Mouse (Mus musculus) CH12.LX (cell line): ENCODE results near the gene Ccdc47. TPM values are rescaled to one million over a fixed set of nuclear protein-coding genes. Genes with fewer than 3 reads are reported as not detected.
A peak's percentile ranks its signal among the peaks of the same experiment; 100 is the strongest.

Source experiments
- DNase-seq: peaks from one replicate; pipeline ENCODE4 v3.0.0-alpha.2; 2013; ENCODE audit errors: extremely low read depth
- H3K27ac ChIP-seq: 2 replicates; pipeline ENCODE4 v1.5.1; 2012; ENCODE audit warnings: low read depth, mild to moderate bottlenecking, control low read depth, moderate library complexity; ENCODE audit not compliant: insufficient read depth
- H3K27me3 ChIP-seq: replicated peaks from 2 replicates; pipeline ENCODE3; 2012; ENCODE audit warnings: inconsistent platforms
- H3K36me3 ChIP-seq, 2 experiments: replicated peaks in 1 of 2; 2 replicates each; pipeline versions ENCODE3 to v1.6.1; 2012; ENCODE audit warnings: inconsistent platforms in 1 of 2, low read length in 1 of 2, mild to moderate bottlenecking in 1 of 2, mixed read lengths in 1 of 2, moderate library complexity in 1 of 2; ENCODE audit not compliant: control insufficient read depth in 1 of 2, insufficient read depth in 1 of 2
- H3K4me1 ChIP-seq, 2 experiments: 2 replicates each; pipeline ENCODE4 v1.6.1; 2012; ENCODE audit warnings: inconsistent platforms in 1 of 2, moderate library complexity in 1 of 2; ENCODE audit not compliant: insufficient read depth in 2 of 2, control insufficient read depth in 1 of 2
- H3K4me2 ChIP-seq: 2 replicates; pipeline ENCODE4 v1.6.1; 2012; ENCODE audit warnings: low read depth, mild to moderate bottlenecking, control low read depth; ENCODE audit not compliant: poor library complexity, insufficient read depth, severe bottlenecking
- H3K4me3 ChIP-seq, 3 experiments: fragments of 150-350 bp in 1 of 3; sonication (generic) in 1 of 3; replicated peaks in 1 of 3; 2 replicates each; pipeline versions ENCODE3 to v1.5.1; 2011 to 2012; ENCODE audit warnings: low read depth in 2 of 3, low read length in 2 of 3, mild to moderate bottlenecking in 2 of 3, moderate library complexity in 2 of 3, control low read depth in 1 of 3, improper control_type of control experiment in 1 of 3, inconsistent platforms in 1 of 3, mixed read lengths in 1 of 3; ENCODE audit not compliant: poor library complexity in 1 of 3
- H3K79me2 ChIP-seq: replicated peaks from 2 replicates; pipeline ENCODE4 v1.6.1; 2012; ENCODE audit warnings: mild to moderate bottlenecking, moderate library complexity; ENCODE audit not compliant: control insufficient read depth, poor library complexity, insufficient read depth, severe bottlenecking; ENCODE audit errors: extremely low read depth
- H3K9ac ChIP-seq: 2 replicates; pipeline ENCODE4 v1.6.1; 2012; ENCODE audit warnings: low read depth, mild to moderate bottlenecking, control low read depth, moderate library complexity; ENCODE audit not compliant: insufficient read depth
- H3K9me3 ChIP-seq: replicated peaks from 2 replicates; pipeline ENCODE3; 2012; ENCODE audit warnings: low read length, inconsistent platforms, mixed read lengths
- BHLHE40 ChIP-seq: IDR thresholded peaks from 2 replicates; pipeline ENCODE4 v1.6.1; 2011; ENCODE audit warnings: mild to moderate bottlenecking, low read depth, low read length, improper control_type of control experiment
- CHD2 ChIP-seq: IDR thresholded peaks from 2 replicates; pipeline ENCODE4 v1.6.1; 2011; ENCODE audit warnings: low read length, improper control_type of control experiment
- ELF1 ChIP-seq: IDR thresholded peaks from 2 replicates; pipeline ENCODE4 v1.6.1; 2014; ENCODE audit warnings: low read depth, mild to moderate bottlenecking, inconsistent platforms, low read length, improper control_type of control experiment
- EP300 ChIP-seq: IDR thresholded peaks from 2 replicates; pipeline ENCODE4 v1.6.1; 2011; ENCODE audit warnings: low read length, improper control_type of control experiment
- ETS1 ChIP-seq: conservative IDR thresholded peaks from 2 replicates; pipeline ENCODE4 v1.6.1; 2012; ENCODE audit warnings: low read depth, mild to moderate bottlenecking, inconsistent platforms, low read length, improper control_type of control experiment, moderate library complexity
- GABPA ChIP-seq: IDR thresholded peaks from 2 replicates; pipeline ENCODE4 v1.6.1; 2012; ENCODE audit warnings: low read depth, low read length, improper control_type of control experiment, inconsistent platforms; ENCODE audit not compliant: insufficient replicate concordance
- HCFC1 ChIP-seq: IDR thresholded peaks from 2 replicates; pipeline ENCODE4 v1.6.1; 2012; ENCODE audit warnings: low read depth, mild to moderate bottlenecking, inconsistent platforms, low read length, improper control_type of control experiment
- JUN ChIP-seq: IDR thresholded peaks from 2 replicates; pipeline ENCODE4 v1.6.1; 2011; ENCODE audit warnings: low read depth, mild to moderate bottlenecking, low read length, improper control_type of control experiment, moderate library complexity; ENCODE audit not compliant: insufficient read depth
- JUND ChIP-seq: conservative IDR thresholded peaks from 2 replicates; pipeline ENCODE4 v1.6.1; 2011; ENCODE audit warnings: low read depth, low read length, improper control_type of control experiment
- MAZ ChIP-seq: IDR thresholded peaks from 2 replicates; pipeline ENCODE4 v1.6.1; 2012; ENCODE audit warnings: low read depth, mild to moderate bottlenecking, inconsistent platforms, low read length, improper control_type of control experiment, moderate library complexity
- MEF2A ChIP-seq: IDR thresholded peaks from 2 replicates; pipeline ENCODE4 v1.6.1; 2014; ENCODE audit warnings: low read depth, mild to moderate bottlenecking, inconsistent platforms, low read length, improper control_type of control experiment, borderline replicate concordance
- MXI1 ChIP-seq: IDR thresholded peaks from 2 replicates; pipeline ENCODE4 v1.6.1; 2011; ENCODE audit warnings: mild to moderate bottlenecking, low read depth, low read length, improper control_type of control experiment
- MYC ChIP-seq: IDR thresholded peaks from 2 replicates; pipeline ENCODE4 v1.6.1; 2011; ENCODE audit warnings: low read depth, mild to moderate bottlenecking, improper control_type of control experiment, low read length
- NELFE ChIP-seq: IDR thresholded peaks from 2 replicates; pipeline ENCODE4 v1.6.1; 2011; ENCODE audit warnings: low read depth, low read length, improper control_type of control experiment
- PAX5 ChIP-seq: IDR thresholded peaks from 2 replicates; pipeline ENCODE4 v1.6.1; 2012; ENCODE audit warnings: low read length, inconsistent platforms, mixed read lengths
- POLR2A ChIP-seq: IDR thresholded peaks from 2 replicates; pipeline ENCODE4 v1.6.1; 2011; ENCODE audit warnings: low read depth, mild to moderate bottlenecking, improper control_type of control experiment, low read length
- POLR2AphosphoS2 ChIP-seq: IDR thresholded peaks from 2 replicates; pipeline ENCODE4 v1.6.1; 2011; ENCODE audit warnings: low read depth, low read length, improper control_type of control experiment
- SIN3A ChIP-seq: IDR thresholded peaks from 2 replicates; pipeline ENCODE4 v1.6.1; 2012; ENCODE audit warnings: low read length, improper control_type of control experiment, inconsistent platforms
- SMC3 ChIP-seq: IDR thresholded peaks from 2 replicates; pipeline ENCODE4 v1.6.1; 2011; ENCODE audit warnings: low read depth, low read length, improper control_type of control experiment
- TCF12 ChIP-seq: IDR thresholded peaks from 2 replicates; pipeline ENCODE4 v1.6.1; 2014; ENCODE audit warnings: low read depth, mild to moderate bottlenecking, inconsistent platforms, low read length, improper control_type of control experiment
- USF1 ChIP-seq: IDR thresholded peaks from 2 replicates; pipeline ENCODE4 v1.6.1; 2014; ENCODE audit warnings: low read depth, mild to moderate bottlenecking, inconsistent platforms, low read length, improper control_type of control experiment
- ZC3H11A ChIP-seq: IDR thresholded peaks from 2 replicates; pipeline ENCODE4 v1.6.1; 2012; ENCODE audit warnings: low read depth, mild to moderate bottlenecking, inconsistent platforms, low read length, improper control_type of control experiment
- ZKSCAN1 ChIP-seq: IDR thresholded peaks from 2 replicates; pipeline ENCODE4 v1.6.1; 2012; ENCODE audit warnings: low read depth, inconsistent platforms, low read length, improper control_type of control experiment, borderline replicate concordance
- ZMIZ1 ChIP-seq: IDR thresholded peaks from 2 replicates; pipeline ENCODE4 v1.6.1; 2012; ENCODE audit warnings: low read depth, mild to moderate bottlenecking, inconsistent platforms, low read length, improper control_type of control experiment
- dilution Hi-C: fragments of 300-500 bp; cut with MboI; formaldehyde crosslinking; loops from 2 replicates; pipeline ENCODE4 v1.14.3; 2020; ENCODE audit warnings: low sequenced_read_pairs; ENCODE audit not compliant: extremely low pct_unique_long_range_greater_than_20kb, extremely low pct_ligation_motif_present
- in situ Hi-C: fragments of 300-500 bp; cut with MboI; formaldehyde crosslinking; loops from 3 replicates; pipeline ENCODE4 v1.14.3; 2019; ENCODE audit warnings: low sequenced_read_pairs, low pct_ligation_motif_present, low pct_unique_long_range_greater_than_20kb, mixed read lengths
- polyA plus RNA-seq: library from polyadenylated mRNA; unstranded; fragments of >175 nt; gene quantifications from 2 replicates; pipeline ENCODE4 v1.2.1, GENCODE M21; 2012; ENCODE audit warnings: low read depth; ENCODE audit not compliant: insufficient read length
- total RNA-seq, 2 experiments: library from RNA; depleted of rRNA; stranded (reverse); fragments of 300-350 nt in 1 of 2; fragments of >200 nt in 1 of 2; gene quantifications; 2 replicates each; pipeline ENCODE4 v1.2.3; 2012 to 2014

The Ccdc47 gene
- total and polyA plus RNA-seq, 3 experiments, result 46.1 to 80.8 (median 53.2) TPM

GRCm38 (mm10) chr11:106159216-106159920, 56.8 kb downstream of the Ccdc47 start:
- peak overlapping the region; percentile 90 for H3K27ac ChIP-seq
- H3K9ac ChIP-seq, result peak overlapping the region; percentile 96
- no peaks in the 10 kb centered on the region for H3K9me3 ChIP-seq
- DNase-seq, result peak; percentile 94
- no peaks in the 10 kb centered on the region for H3K27me3 ChIP-seq
- dilution Hi-C loops, result no loop called here
- H3K4me1 ChIP-seq, result peaks cover 27 to 60% of the 10 kb centered on the region in 2 experiments
- peaks cover 29% of the 10 kb centered on the region for H3K79me2 ChIP-seq
- H3K4me2 ChIP-seq, result peak overlapping the region; percentile 78; the same call in 1 of the 2 replicates
- H3K4me3 ChIP-seq, result peak overlapping the region; percentile 79 to 90 (median 85)
- H3K36me3 ChIP-seq, result peaks cover 51 to 62% of the 10 kb centered on the region in 2 experiments
- TF ChIP-seq ZKSCAN1, result no peak
- TF ChIP-seq POLR2A, result peak; percentile 68
- peak; percentile 96 for TF ChIP-seq CHD2
- 0 out of 2 replicates have a peak, but pooled peaks have one; percentile 20 for TF ChIP-seq ZMIZ1
- TF ChIP-seq PAX5, result no peak
- TF ChIP-seq MXI1, result 0 out of 2 replicates have a peak, but pooled peaks have one; percentile 45
- no peak for TF ChIP-seq MYC
- TF ChIP-seq ELF1, result peak; percentile 68
- TF ChIP-seq MEF2A, result peak; percentile 68; the same call in 1 of the 2 replicates
- TF ChIP-seq JUND, result no peak
- TF ChIP-seq TCF12, result peak; percentile 93
- peak; percentile 30; the same call in 1 of the 2 replicates for TF ChIP-seq EP300
- no peak for TF ChIP-seq NELFE
- TF ChIP-seq ETS1, result peak; percentile 73
- TF ChIP-seq HCFC1, result peak; percentile 53
- no peak; the same call in 1 of the 2 replicates for TF ChIP-seq SIN3A
- no peak for TF ChIP-seq ZC3H11A
- TF ChIP-seq MAZ, result peak; percentile 91
- TF ChIP-seq BHLHE40, result no peak
- TF ChIP-seq USF1, result no peak
- TF ChIP-seq SMC3, result no peak; the same call in 1 of the 2 replicates
- TF ChIP-seq JUN, result no peak
- no peak for TF ChIP-seq GABPA
- TF ChIP-seq POLR2AphosphoS2, result 0 out of 2 replicates have a peak, but pooled peaks have one; percentile 54
- TF ChIP-seq, all 38 proteins: peak for 12
- in situ Hi-C loops, result no loop called here
